Mouse (Mus musculus) kidney, adult 18-20 months (tissue): ENCODE results near the gene Trim72.
A peak's percentile ranks its signal among the peaks of the same experiment; 100 is the strongest.

Experiments used
- DNase-seq: peaks from one replicate; pipeline ENCODE4 v3.0.0; 2021

Trim72 gene

DNA sequence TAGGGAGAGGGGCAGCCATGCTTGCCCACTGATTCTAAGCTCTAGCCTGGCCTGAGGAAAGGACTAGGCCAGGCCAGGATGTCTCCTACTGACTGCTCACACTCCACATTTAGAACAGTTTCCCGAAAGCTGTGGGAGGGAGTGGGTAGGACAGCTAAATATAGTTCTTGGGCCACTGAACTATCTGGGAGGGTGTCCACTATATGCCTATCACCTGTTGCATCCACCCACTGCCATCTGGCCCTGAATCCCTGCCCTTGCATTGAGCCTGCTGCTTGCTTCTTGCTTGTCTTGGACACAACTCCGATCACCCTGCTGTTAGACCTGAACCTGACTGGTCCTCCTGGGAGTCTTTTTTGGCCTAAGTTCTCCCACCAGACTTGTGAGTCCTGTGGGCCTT lies at the start of gene Trim72:
Gene Trim72 (plus strand): TSS at position 262 of the 400 bp plus-strand sequence.
- DNase-seq, result no peak

DNA sequence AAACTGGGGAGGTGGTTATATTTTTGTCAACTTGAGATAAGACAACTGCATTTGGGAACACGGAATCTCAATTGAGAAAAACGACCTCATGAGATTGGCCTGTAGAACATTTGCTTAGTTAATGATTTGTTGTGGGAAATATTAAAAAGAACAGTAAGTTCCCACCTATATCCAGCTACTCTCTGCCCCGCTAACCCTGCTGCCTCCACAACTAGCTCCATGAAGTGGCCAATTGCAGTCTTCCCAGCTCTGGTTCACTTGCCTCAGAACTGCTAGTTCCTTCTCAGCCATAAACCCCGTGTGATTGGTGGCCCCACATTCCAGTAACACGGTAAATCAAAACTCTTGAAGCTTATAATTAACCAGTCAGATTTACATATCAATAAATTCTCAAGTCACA lies 44.4 kb upstream of the Trim72 start:
- DNase-seq, result peak; percentile 21

DNA sequence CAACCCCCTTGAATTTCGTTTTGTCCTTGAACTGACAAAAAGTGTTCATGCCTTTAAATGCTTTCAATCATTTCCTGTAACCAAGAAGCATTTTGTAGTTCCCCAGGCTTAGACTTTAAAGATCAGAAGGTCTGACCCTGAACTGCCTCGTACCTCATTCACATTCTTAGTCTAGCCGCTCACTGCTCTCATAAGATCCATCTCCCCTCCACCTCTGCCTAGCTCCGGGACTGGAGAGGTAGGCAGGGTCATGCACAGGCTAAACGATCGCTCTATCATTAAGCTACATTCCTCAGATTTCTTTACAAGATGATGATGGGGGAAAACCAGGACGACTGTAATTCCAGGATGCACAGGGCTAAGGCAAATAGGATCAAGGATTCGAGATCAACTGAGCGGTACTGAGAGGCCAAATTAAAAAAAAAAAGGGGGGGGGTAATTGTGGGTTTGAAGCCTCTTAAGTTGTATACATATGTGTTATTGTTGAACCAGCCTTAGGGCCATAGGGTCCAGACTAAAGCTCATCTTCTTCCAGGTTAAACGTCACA lies 37.3 kb upstream of the Trim72 start:
- peak; percentile 19 for DNase-seq

DNA sequence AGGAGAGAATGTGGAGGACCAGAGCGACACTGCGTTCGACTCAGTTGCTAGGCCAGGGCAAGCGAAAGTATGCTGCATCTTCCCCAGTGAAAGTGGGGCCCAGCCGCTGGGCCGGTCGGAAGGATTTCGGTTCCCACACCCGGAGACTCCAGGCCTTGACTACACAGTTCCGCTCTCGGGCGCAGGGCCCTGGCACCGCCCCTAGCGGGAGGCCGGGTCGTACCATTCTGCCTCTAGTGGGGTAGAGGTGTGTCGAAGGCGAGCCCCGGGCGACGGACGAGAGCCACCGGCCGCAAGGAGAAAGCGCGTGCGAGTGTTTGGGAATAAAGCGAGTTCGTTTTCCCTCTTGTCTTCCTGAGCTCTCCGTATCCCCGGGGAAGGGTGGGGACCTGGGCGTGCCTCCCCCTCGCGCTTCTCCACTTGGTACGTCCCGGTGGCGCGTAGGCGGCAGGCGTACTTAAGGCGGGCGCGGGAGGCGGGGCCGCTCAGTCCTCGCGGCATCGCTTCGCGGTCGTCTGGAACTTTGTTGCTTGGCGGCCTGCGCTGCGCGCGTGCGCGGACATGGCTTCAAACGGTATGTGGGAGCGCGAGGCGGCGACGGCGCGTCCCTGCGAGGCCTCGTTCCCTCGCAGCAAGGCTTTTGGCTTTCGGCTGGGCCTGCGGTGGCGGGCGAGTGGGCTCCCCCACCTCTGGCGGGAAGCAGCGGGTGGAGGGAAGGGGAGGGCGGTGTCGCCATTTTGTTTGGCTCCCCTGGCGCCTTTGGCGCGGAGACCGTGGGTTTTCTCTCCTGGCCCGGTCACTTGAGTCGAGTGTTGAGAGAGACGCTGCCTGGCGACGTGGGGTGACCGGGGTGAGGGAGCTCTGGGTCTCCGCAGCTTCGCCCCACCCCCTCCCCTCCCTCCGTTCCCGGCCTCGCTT lies 36.5 kb upstream of the Trim72 start, which contains the start of gene Fus:
Gene Fus (plus strand): TSS at position 454 of the 918 bp plus-strand sequence.
- DNase-seq, result peak; percentile 97

DNA sequence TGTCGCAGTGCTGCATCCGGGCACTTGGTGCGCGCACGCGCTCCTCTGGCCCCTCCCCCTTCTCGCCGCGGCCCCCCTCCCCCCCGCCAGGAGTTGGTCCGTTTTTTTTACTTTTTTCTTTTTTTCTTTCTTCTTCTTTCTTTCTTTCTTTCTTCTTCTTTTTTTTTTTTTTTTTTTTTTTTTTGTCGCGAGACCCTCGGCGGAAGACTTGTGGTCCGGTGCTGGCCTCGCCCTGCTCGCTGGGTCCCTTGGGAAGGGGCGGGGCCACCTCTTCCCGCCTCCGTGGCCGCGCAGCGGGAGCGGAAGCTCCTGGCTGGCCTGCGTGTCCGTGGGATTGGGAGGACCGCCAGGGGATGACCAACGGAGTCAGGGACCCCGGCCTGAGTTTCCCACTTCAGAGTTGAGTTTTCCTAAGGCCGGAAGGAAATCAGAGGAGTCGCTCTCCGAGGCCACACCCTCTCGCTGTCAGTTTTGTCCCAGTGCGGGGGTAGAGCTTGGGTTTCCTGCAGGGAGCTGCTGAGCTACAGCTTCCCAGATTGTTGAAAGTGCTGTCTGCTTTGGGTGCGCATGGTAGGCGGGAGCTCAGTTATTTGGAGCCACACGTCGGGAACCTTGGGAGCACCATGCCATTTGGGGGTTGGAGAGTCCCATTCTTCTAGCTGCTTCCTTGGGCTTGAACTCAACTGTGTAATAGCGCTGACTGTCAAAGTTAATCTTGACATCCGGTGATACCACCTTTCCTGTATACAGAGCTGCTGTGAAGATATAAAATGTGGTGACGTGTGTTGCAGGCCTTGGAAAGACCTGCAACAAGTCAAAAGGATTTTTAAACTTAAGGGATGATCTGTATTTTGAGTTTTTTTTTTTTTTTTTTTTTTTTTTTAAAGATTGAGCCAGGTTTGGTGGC lies 35.6 kb upstream of the Trim72 start:
- DNase-seq, result peak; percentile 83

DNA sequence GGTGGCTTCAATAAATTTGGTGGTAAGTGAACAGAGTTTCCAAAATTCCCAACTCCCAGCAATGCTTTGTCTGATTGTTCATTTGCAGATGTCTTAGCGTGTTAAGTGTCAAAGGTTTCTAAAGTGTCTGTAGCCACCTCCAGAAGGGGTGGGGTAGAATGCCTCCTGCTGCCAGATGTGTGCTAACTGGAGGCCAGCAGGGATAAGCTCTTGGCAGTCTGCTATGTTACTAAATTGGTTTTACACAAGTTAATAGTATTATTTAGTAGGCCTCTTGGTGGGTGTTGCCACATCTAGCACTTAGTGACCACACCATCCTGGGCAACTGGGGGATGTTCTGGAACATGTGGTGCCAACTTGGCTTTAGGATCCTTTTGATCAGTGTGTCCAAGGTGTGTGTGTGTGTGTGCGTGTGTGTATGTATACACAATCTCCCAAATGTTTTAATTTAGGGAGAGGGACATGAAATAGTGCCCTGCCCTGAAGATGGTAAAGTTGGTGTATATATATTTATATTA lies 29.3 kb upstream of the Trim72 start:
- no peak for DNase-seq

DNA sequence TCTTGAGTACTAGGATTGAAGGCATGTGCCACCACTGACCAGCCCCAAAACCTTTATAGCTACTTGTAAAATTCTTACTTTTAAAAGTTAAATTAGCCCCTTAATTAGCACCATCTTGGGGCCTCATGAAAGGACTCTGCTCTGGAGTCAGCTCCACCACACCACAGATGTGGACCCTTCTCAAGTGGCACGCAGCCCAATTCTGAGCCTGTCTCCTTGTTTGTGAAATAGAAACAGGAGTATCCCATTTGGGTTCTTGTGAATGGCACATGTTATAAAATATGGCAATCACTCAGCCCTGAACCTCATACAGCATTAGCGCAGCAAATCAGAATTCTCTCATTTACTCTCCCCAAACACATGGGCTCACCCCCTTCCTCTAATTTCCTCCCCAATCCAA lies 24.9 kb upstream of the Trim72 start:
- DNase-seq, result no peak

DNA sequence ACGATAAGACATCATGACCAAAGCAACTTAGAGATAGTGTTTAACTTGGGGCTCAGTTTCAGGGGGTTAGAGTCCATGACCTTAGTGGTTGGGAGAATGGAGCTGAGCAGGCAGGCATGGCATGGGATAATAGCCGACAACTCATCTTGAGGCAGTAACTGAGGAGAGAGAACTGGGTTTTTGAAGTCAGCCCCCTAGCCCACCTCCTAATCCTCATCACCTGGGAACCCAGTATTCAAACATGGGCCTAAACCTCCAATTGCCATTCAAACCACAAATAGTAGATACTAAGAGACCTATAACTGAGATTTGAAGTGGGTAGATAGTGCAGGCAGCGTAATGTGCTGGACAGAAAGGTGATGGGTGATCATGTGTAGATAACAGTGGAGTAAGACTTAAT lies 23.1 kb upstream of the Trim72 start:
- no peak for DNase-seq

DNA sequence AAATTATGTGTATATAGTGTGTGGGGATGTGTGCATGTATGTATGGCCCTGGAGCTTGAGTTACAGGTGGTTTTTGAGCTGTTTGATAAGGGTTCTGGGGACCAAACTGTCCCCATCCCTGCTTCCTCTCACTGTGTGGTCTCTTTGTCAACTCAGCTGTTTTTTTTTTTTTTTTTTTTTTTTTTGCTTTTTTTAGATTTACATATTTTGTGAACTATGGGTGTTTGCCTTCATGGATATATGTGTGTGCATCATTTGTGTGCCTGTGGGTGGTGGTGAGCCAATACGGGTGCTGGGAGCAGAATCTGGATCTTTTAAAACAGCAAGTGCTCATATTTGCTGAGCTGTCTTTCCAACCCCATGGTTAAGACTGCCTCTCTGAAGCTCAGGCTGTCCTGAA lies 14.8 kb upstream of the Trim72 start:
- DNase-seq, result no peak

DNA sequence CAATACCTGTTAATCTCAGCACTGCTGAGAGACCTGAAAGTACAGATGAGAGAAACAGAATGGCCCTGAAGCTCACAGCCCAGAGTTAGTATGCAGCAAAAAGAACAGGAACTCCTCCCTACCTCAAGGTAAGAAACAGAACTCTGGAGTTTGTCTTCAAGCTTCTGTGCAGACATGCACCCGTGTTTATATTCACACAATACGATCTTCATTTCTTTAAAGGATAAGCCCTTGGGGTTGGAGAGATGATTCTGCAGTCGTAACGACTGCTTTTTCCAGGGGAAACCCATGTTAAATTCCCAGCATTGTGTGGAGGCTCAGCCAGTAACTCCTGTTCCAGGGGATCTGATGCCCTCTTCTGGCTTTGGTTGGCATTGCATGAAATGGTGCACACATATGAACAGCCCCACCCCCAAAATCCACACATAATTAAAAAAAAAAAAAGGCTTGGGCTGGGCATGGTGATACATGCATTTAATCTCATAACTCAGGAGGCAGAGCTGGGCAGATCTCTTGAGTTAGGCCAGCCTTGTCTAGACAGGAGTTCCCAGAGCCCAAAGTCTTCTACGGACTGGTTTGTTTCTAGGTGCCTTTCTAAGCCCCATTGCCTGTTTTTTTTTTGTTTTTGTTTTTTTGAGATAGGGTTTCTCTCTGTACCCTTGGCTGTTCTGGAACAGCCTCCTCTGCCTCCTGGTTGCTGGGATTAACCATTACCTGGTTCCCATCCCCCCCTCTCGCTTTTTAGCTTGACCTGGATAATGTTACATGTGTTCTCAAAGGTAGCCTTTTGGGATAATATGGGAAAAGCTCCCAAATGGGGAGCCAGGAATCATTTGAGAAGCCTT lies 11.9 kb upstream of the Trim72 start:
- peak; percentile 74 for DNase-seq

DNA sequence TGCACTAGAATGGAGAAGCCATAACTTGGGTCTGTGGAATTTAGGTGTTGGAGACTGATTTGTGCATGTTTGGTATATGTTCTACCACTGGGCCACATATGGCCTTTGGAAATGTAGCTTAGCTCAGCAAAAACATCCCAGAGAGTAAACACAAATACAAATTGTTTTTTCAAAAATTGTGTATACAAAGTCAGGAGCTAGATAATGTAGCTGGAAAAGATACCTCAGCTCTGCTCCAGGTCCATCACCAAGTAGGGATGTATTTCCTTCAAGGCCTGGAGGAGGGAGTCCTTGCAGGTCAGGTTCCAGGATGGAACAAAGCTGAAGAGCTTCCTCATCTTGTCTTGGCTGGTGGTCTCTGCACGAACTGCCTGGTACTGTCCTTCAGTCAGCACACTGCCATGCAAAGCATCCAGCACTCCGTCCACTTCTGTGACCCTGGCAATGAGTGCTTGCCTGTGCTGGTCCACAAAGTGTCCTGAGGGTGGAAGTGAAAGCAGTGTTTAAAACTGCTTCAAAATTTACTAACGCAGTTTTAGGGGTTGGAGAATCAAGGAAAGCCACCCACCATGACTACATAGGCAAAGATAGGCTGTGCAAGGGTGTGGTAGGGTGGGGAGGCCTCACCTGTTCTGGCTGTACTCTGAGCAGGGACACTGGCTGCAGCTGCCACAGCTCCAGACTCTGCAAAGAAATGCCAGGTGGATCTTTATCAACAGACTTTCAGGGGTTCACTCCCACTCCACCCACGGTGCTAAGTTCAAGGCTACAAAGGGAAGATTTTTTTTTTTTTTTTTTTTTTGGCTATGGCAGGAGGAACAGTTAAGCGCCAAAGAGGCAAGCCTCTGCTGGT lies 11.0 kb upstream of the Trim72 start:
- peak; percentile 14 for DNase-seq

DNA sequence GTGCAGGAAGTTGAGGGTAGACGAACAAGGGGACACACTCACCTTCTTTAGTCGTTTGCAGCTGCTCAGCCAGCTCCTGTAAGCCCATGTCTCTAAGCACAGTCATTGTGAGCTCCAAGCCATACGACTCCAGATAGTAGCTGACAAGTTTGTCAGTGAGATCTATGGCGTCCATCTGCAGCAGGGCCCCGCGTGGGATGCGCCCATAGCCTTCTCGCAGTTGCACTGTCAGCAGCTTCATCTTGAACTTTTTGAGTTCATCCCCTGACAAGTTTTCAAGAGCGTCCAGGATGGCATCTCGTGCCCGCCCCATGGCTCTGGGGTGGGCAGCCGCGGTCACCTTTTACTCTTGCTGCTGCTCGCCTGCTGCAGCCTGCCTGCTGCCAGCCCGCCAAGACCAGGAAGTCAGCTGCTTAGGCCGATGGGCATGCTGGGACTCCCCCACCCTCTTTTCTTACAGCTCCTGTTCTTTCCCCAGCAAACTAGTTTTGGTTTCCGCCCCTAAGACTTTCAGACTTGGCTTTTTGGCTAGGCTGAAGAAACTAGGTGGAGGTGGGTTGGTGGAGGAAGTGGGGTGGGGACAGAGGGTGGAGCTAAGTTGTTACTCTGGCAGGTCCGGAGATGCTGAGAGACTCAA lies 10.3 kb upstream of the Trim72 start, which contains the start of gene Pycard:
Gene Pycard (minus strand): TSS at position 527 of the 637 bp plus-strand sequence.
- peak; percentile 59 for DNase-seq

DNA sequence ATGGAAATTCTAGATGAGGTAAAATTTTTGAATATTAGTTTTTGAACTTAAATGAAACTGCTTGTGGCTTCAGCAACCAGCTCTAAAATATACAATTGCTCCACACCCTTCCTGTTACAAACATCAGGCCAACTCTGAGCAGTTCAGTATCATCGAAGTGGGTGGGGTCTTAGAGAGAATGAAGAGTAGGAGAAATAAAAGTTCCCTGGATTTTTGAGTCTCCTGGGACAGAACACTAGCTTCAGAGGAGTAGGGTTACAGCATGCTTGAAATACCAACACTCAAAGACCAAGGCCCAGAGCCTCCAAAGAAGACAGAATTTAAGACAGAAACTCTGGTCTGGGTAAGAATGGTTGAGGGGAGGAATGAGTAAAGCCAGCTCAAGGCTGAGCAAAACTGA lies 4.3 kb upstream of the Trim72 start:
- DNase-seq, result no peak

DNA sequence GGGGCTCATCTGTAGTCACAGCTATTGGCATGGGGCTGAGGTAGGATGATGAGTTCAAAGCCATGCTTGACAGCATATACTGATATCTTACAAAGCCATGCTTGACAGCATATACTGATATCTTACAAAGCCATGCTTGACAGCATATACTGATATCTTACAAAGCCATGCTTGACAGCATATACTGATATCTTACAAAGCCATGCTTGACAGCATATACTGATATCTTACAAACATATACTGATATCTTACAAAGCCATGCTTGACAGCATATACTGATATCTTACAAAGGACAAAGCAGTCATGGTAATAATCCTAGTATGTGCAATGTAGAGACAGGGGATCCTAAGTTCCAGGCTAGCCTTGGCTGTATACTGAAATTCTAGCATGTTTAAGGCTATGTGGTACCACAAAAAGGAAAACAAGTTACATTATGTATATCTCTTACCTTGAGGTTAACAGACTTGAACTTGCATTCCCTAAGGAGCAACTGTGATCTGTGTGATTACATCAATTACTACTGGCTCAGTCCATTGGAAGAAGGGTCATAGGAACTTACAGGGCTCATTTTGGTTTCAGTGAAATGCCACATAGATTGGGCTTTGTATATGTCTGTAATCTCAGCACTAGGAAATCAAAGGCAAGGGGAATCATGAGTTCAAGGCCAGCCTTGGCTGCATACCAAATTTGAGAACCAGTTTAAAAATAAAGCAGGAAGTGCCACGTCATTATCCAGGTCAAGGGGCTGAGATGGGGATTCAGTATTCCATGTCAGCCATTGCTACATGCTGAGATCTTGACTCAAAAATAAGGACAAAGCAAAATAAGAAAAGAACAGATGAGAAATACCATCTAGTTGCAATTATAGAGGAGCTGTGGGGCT lies 3.4 kb upstream of the Trim72 start:
- DNase-seq, result no peak

DNA sequence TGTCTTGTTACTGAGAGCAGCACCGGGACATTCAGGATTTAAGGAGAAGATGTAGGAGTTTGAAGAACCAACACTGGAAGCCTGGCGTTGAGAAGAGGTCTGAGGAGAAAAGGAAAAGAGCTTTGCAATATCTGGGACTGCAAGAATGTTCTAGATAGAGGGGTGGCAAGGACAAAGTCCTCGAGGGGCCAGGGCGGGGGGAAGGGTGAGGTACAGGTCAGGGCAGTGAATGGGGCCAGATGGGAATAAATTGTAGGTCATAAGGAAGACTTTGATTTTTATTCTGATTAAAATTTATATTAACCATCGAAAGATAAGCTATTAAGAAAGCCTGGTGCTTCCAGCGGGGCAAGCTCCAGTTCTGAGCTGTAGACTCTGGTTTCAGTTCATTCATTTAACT lies 651 bp upstream of the Trim72 start:
- no peak for DNase-seq

DNA sequence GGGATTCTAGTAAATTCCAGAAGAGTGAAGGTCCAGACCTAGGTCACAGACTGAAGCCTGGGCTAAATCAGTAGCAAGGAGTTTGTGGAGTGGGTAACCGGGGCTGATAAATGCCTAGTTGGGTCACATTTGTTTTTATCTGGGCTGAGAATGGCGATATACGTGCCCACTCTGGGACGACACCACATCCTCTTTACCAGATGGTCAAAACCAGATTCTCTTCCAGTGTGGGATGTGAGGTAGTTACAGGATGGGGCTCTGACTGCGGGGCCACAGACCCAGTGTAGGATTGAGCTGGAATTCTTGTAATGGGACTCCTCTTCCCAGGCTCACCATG lies 369 bp downstream of the Trim72 start:
- no peak for DNase-seq

DNA sequence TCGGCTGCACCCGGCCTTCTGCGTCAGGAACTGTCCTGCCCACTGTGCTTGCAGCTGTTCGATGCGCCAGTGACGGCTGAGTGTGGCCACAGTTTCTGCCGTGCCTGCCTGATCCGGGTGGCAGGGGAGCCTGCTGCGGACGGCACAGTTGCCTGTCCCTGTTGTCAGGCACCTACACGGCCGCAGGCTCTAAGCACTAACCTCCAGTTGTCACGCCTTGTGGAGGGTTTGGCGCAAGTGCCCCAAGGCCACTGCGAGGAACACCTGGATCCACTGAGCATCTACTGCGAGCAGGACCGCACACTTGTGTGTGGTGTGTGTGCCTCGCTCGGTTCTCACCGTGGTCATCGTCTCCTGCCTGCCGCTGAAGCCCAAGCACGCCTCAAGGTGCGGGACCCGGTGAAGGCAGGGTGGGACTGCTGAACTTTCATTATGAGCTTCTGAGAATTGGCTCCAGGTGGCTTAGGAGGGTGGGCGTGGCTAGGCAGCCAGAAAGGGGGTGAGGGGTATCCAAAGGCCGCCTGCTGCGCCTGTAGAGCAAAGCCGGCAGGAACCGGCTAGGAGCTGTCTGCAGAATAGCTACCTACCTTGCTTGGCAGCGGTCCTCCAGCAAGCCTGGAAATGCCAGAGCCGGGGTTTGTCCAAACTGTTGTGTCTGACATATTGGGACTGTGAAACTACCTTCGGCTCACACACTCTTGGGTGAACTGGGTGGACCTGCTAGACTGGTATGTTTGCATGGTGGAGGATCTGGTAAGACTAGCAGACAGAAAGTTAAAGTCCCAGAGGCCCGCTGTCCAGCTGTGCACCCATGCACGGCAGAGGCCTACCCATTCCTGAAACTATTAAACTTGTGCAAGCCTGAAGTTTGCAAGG lies 976 bp downstream of the Trim72 start:
- peak; percentile 79 for DNase-seq

DNA sequence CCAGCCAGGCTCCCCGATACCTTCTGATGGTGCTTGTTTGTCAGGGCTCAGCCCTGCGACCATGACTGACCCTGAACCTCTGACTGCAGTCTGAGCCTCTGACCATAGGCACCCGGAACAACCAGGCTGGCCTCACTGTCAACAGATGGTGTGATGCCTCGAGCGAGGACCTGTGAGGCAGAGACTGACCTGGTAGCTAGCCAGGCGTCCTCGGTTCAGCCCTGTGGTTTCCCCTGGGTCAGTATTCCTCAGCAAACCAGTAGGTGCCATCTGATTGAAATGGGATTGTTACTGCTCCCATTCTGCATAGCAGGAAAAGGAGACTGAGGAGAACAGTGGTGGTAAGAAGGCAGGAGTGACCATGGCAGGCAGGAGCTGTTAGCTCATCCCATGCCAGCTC lies 2.4 kb downstream of the Trim72 start:
- DNase-seq, result no peak
